Mouse (Mus musculus) embryonic stem cell, embryonic (primary cell): ENCODE measurements at regions not wholly inside any gene's neighbourhood (a gene's known extent, or its start where the extent isn't known, plus 50 kb on each side); places are given as distances from the start of the nearest gene placed in this dataset.

Experiments
- CTCF ChIA-PET, 4 experiments: fragments of 300-600 bp in 2 of 4; fragments of 350-600 bp in 2 of 4; sonication (Branson Sonifier 250); formaldehyde crosslinking; loops; one replicate each; lab custom pipeline; 2022; ENCODE audit warnings: inconsistent platforms in 2 of 4; lab: Charles Lee
- POLR2A ChIA-PET, 4 experiments: fragments of 300-600 bp in 2 of 4; fragments of 350-600 bp in 2 of 4; sonication (Branson Sonifier 250); formaldehyde crosslinking; loops; one replicate each; lab custom pipeline; 2022; ENCODE audit warnings: antibody characterized with exemption in 4 of 4, inconsistent platforms in 1 of 4; lab: Charles Lee

GRCm38 (mm10) chr9:61092834-61093479 lies 279.2 kb upstream of the Tle3 start:
- POLR2A ChIA-PET: interaction anchor here in 2 of 4 experiments (0.6 to 0.7 kb wide), 2 partner anchors 22 to 457 kb away, joined by 4 to 5 read pairs; no protein-coding TSS in a partner anchor
- CTCF ChIA-PET: interaction anchor here in 2 of 4 experiments (0.6 to 0.7 kb wide), 2 partner anchors 28 to 382 kb away, joined by 3 to 4 read pairs; no protein-coding TSS in a partner anchor

- CTCF ChIA-PET: no interaction called here
- POLR2A ChIA-PET: no interaction called here
Measured at GRCm38 (mm10) chr9:61095069-61095775, 276.9 kb upstream of the Tle3 start.

GRCm38 (mm10) chr9:61101741-61102450 lies 270.3 kb upstream of the Tle3 start:
- CTCF ChIA-PET: interaction anchor here in 2 of 4 experiments (0.6 kb wide), 3 partner anchors 17 to 1310 kb away, joined by 3 to 6 read pairs (median 4); no protein-coding TSS in a partner anchor
- POLR2A ChIA-PET: interaction anchor here in 1 of 4 experiments (1.0 kb wide), 1 partner anchor 269 kb away, joined by 3 read pairs; no protein-coding TSS in a partner anchor

GRCm38 (mm10) chr9:61102451-61103358 lies 269.5 kb upstream of the Tle3 start:
- ChIA-PET POLR2A (interaction anchor here in 3 of 4 experiments (0.5 to 1.0 kb wide), 4 partner anchors 27 to 1127 kb away, joined by 3 to 4 read pairs (median 3); no protein-coding TSS in a partner anchor), CTCF (interaction anchor here in 1 of 4 experiments (0.6 kb wide), 1 partner anchor 1311 kb away, joined by 4 read pairs; no protein-coding TSS in a partner anchor)

- POLR2A ChIA-PET: interaction anchor here in 1 of 4 experiments (0.6 kb wide), 1 partner anchor 16 kb away, joined by 4 read pairs; no protein-coding TSS in a partner anchor
- CTCF ChIA-PET: no interaction called here
Measured at GRCm38 (mm10) chr9:61105550-61106280, 266.5 kb upstream of the Tle3 start.

- POLR2A ChIA-PET: interaction anchor here in 1 of 4 experiments (0.6 to 1.3 kb wide), 3 partner anchors 12 to 21 kb away, joined by 3 to 4 read pairs (median 3); no protein-coding TSS in a partner anchor
- CTCF ChIA-PET: interaction anchor here in 1 of 4 experiments (0.7 kb wide), 1 partner anchor 54 kb away, joined by 3 read pairs; no protein-coding TSS in a partner anchor
Measured at GRCm38 (mm10) chr9:61109519-61110285, 262.5 kb upstream of the Tle3 start.

GRCm38 (mm10) chr9:61111206-61111605 lies 261.0 kb upstream of the Tle3 start:
- ChIA-PET CTCF (no interaction called here), POLR2A (interaction anchor here in 2 of 4 experiments (0.6 to 0.8 kb wide), 2 partner anchors 12 to 1653 kb away, joined by 3 read pairs; no protein-coding TSS in a partner anchor)

GRCm38 (mm10) chr9:61111733-61112415 lies 260.3 kb upstream of the Tle3 start:
- ChIA-PET POLR2A (interaction anchor here in 2 of 4 experiments (0.5 to 1.0 kb wide), 2 partner anchors 12 to 114 kb away, joined by 3 to 4 read pairs; no protein-coding TSS in a partner anchor), CTCF (interaction anchor here in 1 of 4 experiments (0.8 kb wide), 1 partner anchor 24 kb away, joined by 3 read pairs; no protein-coding TSS in a partner anchor)

GRCm38 (mm10) chr9:61119252-61119651 lies 252.9 kb upstream of the Tle3 start:
- CTCF ChIA-PET: no interaction called here
- POLR2A ChIA-PET: no interaction called here

- ChIA-PET POLR2A (interaction anchor here in 1 of 4 experiments (0.6 to 1.5 kb wide), 4 partner anchors 11 to 484 kb away, joined by 3 read pairs; no protein-coding TSS in a partner anchor), CTCF (interaction anchor here in 2 of 4 experiments (0.6 kb wide), 2 partner anchors 27 to 241 kb away, joined by 3 to 4 read pairs; no protein-coding TSS in a partner anchor)
Measured at GRCm38 (mm10) chr9:61120531-61120930, 251.6 kb upstream of the Tle3 start.

GRCm38 (mm10) chr9:61120931-61121391 lies 251.2 kb upstream of the Tle3 start:
- ChIA-PET CTCF (interaction anchor here in 2 of 4 experiments (0.6 kb wide), 2 partner anchors 28 to 240 kb away, joined by 3 to 4 read pairs; no protein-coding TSS in a partner anchor), POLR2A (interaction anchor here in 1 of 4 experiments (0.6 to 1.5 kb wide), 4 partner anchors 12 to 485 kb away, joined by 3 read pairs; no protein-coding TSS in a partner anchor)

GRCm38 (mm10) chr9:61123431-61123830 lies 248.7 kb upstream of the Tle3 start:
- POLR2A ChIA-PET: interaction anchor here in 3 of 4 experiments (0.6 to 1.1 kb wide), 3 partner anchors 13 to 1100 kb away, joined by 3 read pairs; no protein-coding TSS in a partner anchor
- CTCF ChIA-PET: no interaction called here

- ChIA-PET POLR2A (interaction anchor here in 1 of 4 experiments (1.1 kb wide), 1 partner anchor 9 kb away, joined by 3 read pairs; no protein-coding TSS in a partner anchor), CTCF (no interaction called here)
Measured at GRCm38 (mm10) chr9:61125769-61126168, 246.4 kb upstream of the Tle3 start.

GRCm38 (mm10) chr9:61128077-61128476 lies 244.1 kb upstream of the Tle3 start:
- POLR2A ChIA-PET: interaction anchor here in 1 of 4 experiments (1.5 kb wide), 1 partner anchor 10 kb away, joined by 4 read pairs; no protein-coding TSS in a partner anchor
- CTCF ChIA-PET: no interaction called here

GRCm38 (mm10) chr9:61129186-61129585 lies 243.0 kb upstream of the Tle3 start:
- CTCF ChIA-PET: interaction anchor here in 1 of 4 experiments (0.6 kb wide), 1 partner anchor 313 kb away, joined by 4 read pairs; no protein-coding TSS in a partner anchor

More at GRCm38 (mm10) chr9:61129186-61129585, 243.0 kb upstream of the Tle3 start:
- POLR2A ChIA-PET: interaction anchor here in 1 of 4 experiments (1.5 kb wide), 1 partner anchor 26 kb away, joined by 3 read pairs; no protein-coding TSS in a partner anchor
